Mouse (Mus musculus): ENCODE results near the gene Kars. TPM values are rescaled to one million over a fixed set of nuclear protein-coding genes. Genes with fewer than 3 reads are reported as not detected.

The Kars gene
- total and polyA plus RNA-seq, 3 experiments, result 46.0 to 111 (median 100) TPM

DNA sequence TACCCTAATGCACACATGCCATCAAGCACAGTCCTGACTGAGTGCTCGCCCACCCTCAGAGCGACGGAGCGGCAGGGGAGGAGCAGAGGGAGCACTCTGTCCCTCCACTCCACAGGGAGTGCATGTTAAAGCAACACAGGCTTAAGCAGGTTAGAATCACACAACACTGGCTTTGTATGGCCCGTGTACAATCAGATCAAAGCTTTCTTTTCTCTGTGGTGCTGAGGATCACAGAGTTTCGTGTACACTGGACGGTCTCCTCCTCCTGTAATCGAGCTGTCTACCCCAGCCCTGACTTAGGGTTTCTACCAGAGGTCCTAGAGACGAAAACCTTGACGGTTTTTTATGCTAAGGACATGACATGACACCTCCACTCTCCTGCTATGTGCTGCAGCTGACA, 42.6 kb downstream of the Kars start:
- 89% methylated on average over 10 of the region's 10 CpGs for WGBS
- no peak overlapping the region for H3K27ac ChIP-seq
- H3K36me3 ChIP-seq (ENCODE audit: control insufficient read depth, insufficient read depth, low read length), result no peaks in the 10 kb centered on the region
- no peaks in the 10 kb centered on the region for H3K79me2 ChIP-seq (replicated peaks; ENCODE audit: control insufficient read depth, insufficient read depth, low read length)
- no peaks in the 10 kb centered on the region for H3K27me3 ChIP-seq (ENCODE audit: control insufficient read depth, insufficient read depth, low read length)
- no peak for TF ChIP-seq CTCF (IDR thresholded peaks at IDR 0.05)
- no peaks in the 10 kb centered on the region for H3K4me1 ChIP-seq (ENCODE audit: control insufficient read depth, insufficient read depth, low read length)
- no peak for DNase-seq
- H3K4me3 ChIP-seq, result no peak overlapping the region
- intact Hi-C loops (cut with DNase I), result no loop called here
- no peak overlapping the region for H3K9ac ChIP-seq (ENCODE audit: low read depth, low read length)

- no peak for DNase-seq
- Histone ChIP-seq H3K4me3 (no peak overlapping the region), H3K79me2 (replicated peaks; ENCODE audit: control insufficient read depth, insufficient read depth, low read length) (no peaks in the 10 kb centered on the region), H3K27ac (no peak overlapping the region), H3K9ac (ENCODE audit: low read depth, low read length) (no peak overlapping the region), H3K27me3 (ENCODE audit: control insufficient read depth, insufficient read depth, low read length) (no peaks in the 10 kb centered on the region), H3K4me1 (ENCODE audit: control insufficient read depth, insufficient read depth, low read length) (no peaks in the 10 kb centered on the region), H3K36me3 (ENCODE audit: control insufficient read depth, insufficient read depth, low read length) (no peaks in the 10 kb centered on the region; the same call in 1 of the 2 replicates)
- 73% methylated on average over 5 of the region's 5 CpGs for WGBS
- intact Hi-C loops (cut with DNase I), result no loop called here
- TF ChIP-seq EP300 (IDR thresholded peaks at IDR 0.05; ENCODE audit: insufficient read depth, low read depth, low read length) (no peak), CTCF (IDR thresholded peaks at IDR 0.05) (no peak), POLR2A (IDR thresholded peaks at IDR 0.05; ENCODE audit: insufficient read depth, low read depth, low read length) (no peak)
Measured at GRCm38 (mm10) chr8:111967246-111967870, 43.8 kb downstream of the Kars start.

DNA sequence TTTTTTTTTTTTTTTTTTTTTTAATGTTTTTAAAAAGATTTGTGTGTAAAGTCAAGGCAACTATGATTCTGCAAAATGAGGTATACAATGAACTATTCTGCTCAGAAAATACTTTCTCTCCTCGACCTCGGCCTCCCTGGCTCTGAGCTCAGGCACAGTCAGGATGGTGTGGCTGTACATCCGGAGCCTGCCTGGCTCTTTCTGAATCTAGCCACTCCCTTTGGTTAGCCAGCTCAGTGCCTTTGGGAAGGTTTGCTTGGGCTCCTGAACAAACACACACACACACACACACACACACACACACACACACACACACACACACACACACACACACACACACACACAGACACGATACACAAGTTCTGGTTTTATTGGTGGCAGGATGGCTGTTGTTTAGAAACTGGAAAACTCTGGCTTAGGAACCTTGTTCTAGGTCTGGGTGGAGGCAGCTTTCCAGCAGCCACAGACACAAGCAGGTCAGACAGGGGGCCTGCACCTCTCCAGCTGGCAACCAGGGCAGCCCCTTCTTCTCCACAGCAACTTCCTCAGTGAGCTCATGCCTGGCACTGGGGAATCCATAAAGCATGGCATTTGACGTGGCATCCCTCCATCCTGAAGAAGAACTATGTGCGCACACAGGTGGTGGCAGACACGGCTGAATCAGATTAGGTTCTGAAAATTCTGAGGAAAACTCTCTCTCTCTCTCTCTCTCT, 46.1 kb downstream of the Kars start:
- TF ChIP-seq CTCF (IDR thresholded peaks at IDR 0.05), result no peak
- no peak for TF ChIP-seq EP300 (IDR thresholded peaks at IDR 0.05; ENCODE audit: insufficient read depth, low read depth, low read length)
- TF ChIP-seq POLR2A (IDR thresholded peaks at IDR 0.05; ENCODE audit: insufficient read depth, low read depth, low read length), result no peak
- 62% methylated on average over 7 of the region's 7 CpGs for WGBS
- no peak overlapping the region for H3K4me3 ChIP-seq
- no peak overlapping the region for H3K27ac ChIP-seq
- H3K4me1 ChIP-seq (ENCODE audit: control insufficient read depth, insufficient read depth, low read length), result no peaks in the 10 kb centered on the region
- no peak for DNase-seq
- H3K27me3 ChIP-seq (ENCODE audit: control insufficient read depth, insufficient read depth, low read length), result no peaks in the 10 kb centered on the region
- intact Hi-C loops (cut with DNase I), result no loop called here
- no peaks in the 10 kb centered on the region; the same call in 1 of the 2 replicates for H3K36me3 ChIP-seq (ENCODE audit: control insufficient read depth, insufficient read depth, low read length)
- no peak overlapping the region for H3K9ac ChIP-seq (ENCODE audit: low read depth, low read length)
- no peaks in the 10 kb centered on the region for H3K79me2 ChIP-seq (replicated peaks; ENCODE audit: control insufficient read depth, insufficient read depth, low read length)

DNA sequence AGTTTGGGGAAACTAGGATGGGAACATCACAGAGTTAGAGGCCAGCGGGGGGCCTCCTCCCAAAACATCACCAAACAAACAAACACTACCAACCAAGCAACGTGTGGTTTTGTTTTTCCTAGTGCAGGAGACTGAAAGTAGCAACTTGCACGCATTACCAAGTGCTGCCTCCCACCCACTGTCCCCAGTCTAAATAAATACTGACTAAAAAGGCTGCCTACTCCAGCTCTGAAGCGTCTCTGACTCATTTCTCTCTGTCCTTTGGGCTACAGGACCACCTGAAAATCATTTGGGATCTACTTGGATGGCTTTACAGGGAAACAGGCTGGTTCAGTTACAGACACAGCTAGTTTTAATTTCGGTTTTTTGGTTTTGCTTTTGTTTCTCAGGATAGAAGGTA, 46.8 kb downstream of the Kars start:
- Histone ChIP-seq H3K9ac (ENCODE audit: low read depth, low read length) (no peak overlapping the region), H3K27ac (no peak overlapping the region), H3K27me3 (ENCODE audit: control insufficient read depth, insufficient read depth, low read length) (no peaks in the 10 kb centered on the region), H3K4me3 (no peak overlapping the region), H3K4me1 (ENCODE audit: control insufficient read depth, insufficient read depth, low read length) (no peaks in the 10 kb centered on the region), H3K36me3 (ENCODE audit: control insufficient read depth, insufficient read depth, low read length) (no peaks in the 10 kb centered on the region; the same call in 1 of the 2 replicates), H3K79me2 (replicated peaks; ENCODE audit: control insufficient read depth, insufficient read depth, low read length) (no peaks in the 10 kb centered on the region)
- no peak for TF ChIP-seq EP300 (IDR thresholded peaks at IDR 0.05; ENCODE audit: insufficient read depth, low read depth, low read length)
- TF ChIP-seq CTCF (IDR thresholded peaks at IDR 0.05), result no peak
- TF ChIP-seq POLR2A (IDR thresholded peaks at IDR 0.05; ENCODE audit: insufficient read depth, low read depth, low read length), result no peak
- WGBS, result 71% methylated on average over 5 of the region's 5 CpGs
- no peak for DNase-seq
- intact Hi-C loops (cut with DNase I), result no loop called here

DNA sequence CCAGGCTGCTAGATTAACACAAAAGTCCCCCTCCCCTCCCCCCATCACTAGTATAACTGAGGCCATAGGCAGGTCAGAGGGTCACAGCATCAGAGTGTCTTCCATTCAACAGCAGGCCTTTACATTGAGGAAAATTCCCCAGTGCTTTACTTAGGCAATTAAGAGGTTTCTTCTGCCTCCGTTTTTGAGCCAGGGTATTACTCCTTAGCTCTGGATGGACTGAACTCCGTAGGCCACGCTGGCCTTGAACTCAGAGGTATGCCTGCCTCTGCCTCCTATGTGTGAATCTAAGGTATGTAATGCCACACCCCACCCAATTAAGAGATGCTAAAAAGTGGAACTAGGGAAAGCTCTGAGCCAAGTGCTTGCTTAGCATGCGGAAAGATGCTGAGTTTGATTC, 47.6 kb downstream of the Kars start:
- no peaks in the 10 kb centered on the region; the same call in 1 of the 2 replicates for H3K36me3 ChIP-seq (ENCODE audit: control insufficient read depth, insufficient read depth, low read length)
- H3K9ac ChIP-seq (ENCODE audit: low read depth, low read length), result no peak overlapping the region
- no peak overlapping the region for H3K27ac ChIP-seq
- no peak overlapping the region for H3K4me3 ChIP-seq
- H3K79me2 ChIP-seq (replicated peaks; ENCODE audit: control insufficient read depth, insufficient read depth, low read length), result no peaks in the 10 kb centered on the region
- TF ChIP-seq POLR2A (IDR thresholded peaks at IDR 0.05; ENCODE audit: insufficient read depth, low read depth, low read length), result no peak
- no peak for TF ChIP-seq EP300 (IDR thresholded peaks at IDR 0.05; ENCODE audit: insufficient read depth, low read depth, low read length)
- TF ChIP-seq CTCF (IDR thresholded peaks at IDR 0.05), result no peak
- no peaks in the 10 kb centered on the region for H3K4me1 ChIP-seq (ENCODE audit: control insufficient read depth, insufficient read depth, low read length)
- intact Hi-C loops (cut with DNase I), result no loop called here
- no peak for DNase-seq
- 86% methylated on average over 4 of the region's 4 CpGs for WGBS
- H3K27me3 ChIP-seq (ENCODE audit: control insufficient read depth, insufficient read depth, low read length), result no peaks in the 10 kb centered on the region

GRCm38 (mm10) chr8:111963091-111963490, 48.0 kb downstream of the Kars start:
- no peaks in the 10 kb centered on the region for H3K27me3 ChIP-seq (ENCODE audit: control insufficient read depth, insufficient read depth, low read length)
- DNase-seq, result no peak
- no peaks in the 10 kb centered on the region for H3K79me2 ChIP-seq (replicated peaks; ENCODE audit: control insufficient read depth, insufficient read depth, low read length)
- H3K9ac ChIP-seq (ENCODE audit: low read depth, low read length), result no peak overlapping the region
- H3K4me3 ChIP-seq, result no peak overlapping the region
- H3K4me1 ChIP-seq (ENCODE audit: control insufficient read depth, insufficient read depth, low read length), result no peaks in the 10 kb centered on the region
- TF ChIP-seq CTCF (IDR thresholded peaks at IDR 0.05), result no peak
- no peak for TF ChIP-seq POLR2A (IDR thresholded peaks at IDR 0.05; ENCODE audit: insufficient read depth, low read depth, low read length)
- TF ChIP-seq EP300 (IDR thresholded peaks at IDR 0.05; ENCODE audit: insufficient read depth, low read depth, low read length), result no peak
- 47% methylated on average over 10 of the region's 10 CpGs for whole genome bisulfite sequencing
- intact Hi-C loops (cut with DNase I), result no loop called here
- no peaks in the 10 kb centered on the region; the same call in 1 of the 2 replicates for H3K36me3 ChIP-seq (ENCODE audit: control insufficient read depth, insufficient read depth, low read length)
- no peak overlapping the region for H3K27ac ChIP-seq

Data from heart, adult 2 months (tissue).